Mouse (Mus musculus) neural tube, embryonic 14.5 days (tissue): ENCODE data around the gene Jup. TPM values are rescaled to one million over a fixed set of nuclear protein-coding genes. Genes with fewer than 3 reads are reported as not detected.

Experiments
- ATAC-seq: fragments of 200-750 bp; cut with Nextera tagmentation; 2 replicates; pipeline ENCODE4 v1.8.0; 2017; ENCODE audit warnings: low read depth, mild to moderate bottlenecking, moderate TSS enrichment, moderate library complexity
- H3K27ac ChIP-seq: fragments of 300-500 bp; sonication (generic); 2 replicates; pipeline ENCODE4 v1.5.1; 2014; ENCODE audit warnings: low read depth, mild to moderate bottlenecking, control low read depth, low read length, moderate library complexity, mixed read lengths
- H3K27me3 ChIP-seq: fragments of 300-500 bp; sonication (generic); 2 replicates; pipeline ENCODE4 v1.6.1; 2014; ENCODE audit warnings: low read length; ENCODE audit not compliant: control insufficient read depth, insufficient read depth
- H3K36me3 ChIP-seq: fragments of 300-500 bp; sonication (generic); 2 replicates; pipeline ENCODE4 v1.6.1; 2014; ENCODE audit warnings: low read length, mixed read lengths; ENCODE audit not compliant: control insufficient read depth, insufficient read depth
- H3K4me1 ChIP-seq: fragments of 300-500 bp; sonication (generic); 2 replicates; pipeline ENCODE4 v1.6.1; 2014; ENCODE audit warnings: low read length; ENCODE audit not compliant: control insufficient read depth, insufficient read depth
- H3K4me2 ChIP-seq: fragments of 300-500 bp; sonication (generic); 2 replicates; pipeline ENCODE4 v1.6.1; 2014; ENCODE audit warnings: mild to moderate bottlenecking, low read depth, low read length, control low read depth
- H3K4me3 ChIP-seq: fragments of 300-500 bp; sonication (generic); 2 replicates; pipeline ENCODE4 v1.5.1; 2014; ENCODE audit warnings: low read depth, low read length, control low read depth, mixed read lengths
- H3K9ac ChIP-seq: fragments of 300-500 bp; sonication (generic); replicated peaks from 2 replicates; pipeline ENCODE4 v1.6.1; 2014; ENCODE audit warnings: low read depth, mild to moderate bottlenecking, control low read depth, low read length, mixed read lengths
- H3K9me3 ChIP-seq: fragments of 300-500 bp; sonication (generic); 2 replicates; pipeline ENCODE4 v1.6.1; 2016; ENCODE audit warnings: low read length; ENCODE audit not compliant: control insufficient read depth
- WGBS: fragments of 180-500 bp; shearing (Covaris S2); extraction: QIAGEN DNeasy Blood & Tissue Kit; methylation state at CpG from one replicate; pipeline ENCODE4 v1.1.7; 2014; 5-methylcytosine and 5-hydroxymethylcytosine counted together
- polyA plus RNA-seq: library from polyadenylated mRNA; unstranded; fragments of >200 nt; fragmentation: Nextera tagmentation; extraction: Ambion mirVana; gene quantifications from 2 replicates; pipeline ENCODE4 v1.2.1, GENCODE M21; 2014

Jup gene
- polyA plus RNA-seq, 1 experiment from 2014 or later = 43.0 TPM

DNA sequence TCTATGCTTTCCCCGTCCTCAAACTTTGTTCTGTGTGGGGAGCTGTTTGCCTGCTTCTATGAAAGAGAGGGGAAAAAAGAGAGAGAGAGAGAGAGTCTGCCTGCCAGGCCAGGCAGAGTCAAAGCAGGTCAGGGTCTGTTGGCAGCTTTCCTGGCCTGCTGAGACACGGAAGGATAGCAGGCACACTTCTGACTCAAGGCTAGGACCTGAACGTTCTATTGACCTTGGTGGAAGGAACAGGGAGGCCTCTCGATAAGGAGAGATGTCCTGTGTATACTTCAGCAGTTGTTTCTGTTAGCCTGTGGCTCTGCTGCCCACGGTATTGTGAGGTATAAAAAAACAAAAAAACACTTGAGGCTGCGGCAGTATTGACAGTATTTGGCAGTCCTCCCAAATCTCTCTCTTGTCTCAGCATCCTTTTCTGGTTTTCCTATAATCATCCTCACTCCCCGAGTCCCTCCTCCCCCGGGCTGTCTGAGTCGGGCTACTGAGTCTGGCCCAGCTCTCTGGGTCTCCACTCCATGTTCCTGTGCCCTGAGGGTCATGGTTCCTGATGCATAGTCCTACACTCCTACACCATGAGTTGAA, 31.1 kb upstream of the Jup start:
- WGBS = 61% methylated on average over 9 of the region's 9 CpGs
- no peak for ATAC-seq

DNA sequence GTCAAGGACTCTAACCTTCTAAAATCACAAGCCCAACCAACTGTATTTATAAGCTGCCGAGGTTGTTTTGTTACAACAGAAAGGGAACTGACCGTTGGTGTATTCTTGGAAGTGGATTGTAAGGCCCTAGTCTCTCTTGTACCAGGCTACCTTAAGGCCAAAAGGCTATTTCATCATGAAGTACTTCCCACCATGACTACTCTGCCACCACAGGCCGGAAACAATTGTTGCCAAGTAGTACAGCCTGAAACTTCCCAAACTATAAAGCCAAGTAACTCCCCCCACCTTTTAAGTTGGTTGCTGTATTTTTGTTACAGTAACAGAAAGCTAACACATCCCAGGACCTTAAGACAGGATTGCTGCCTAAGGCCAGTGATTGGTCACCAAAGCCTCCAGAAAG, 29.3 kb upstream of the Jup start:
- H3K9ac ChIP-seq = no peak overlapping the region
- WGBS = 81% methylated on average over 3 of the region's 3 CpGs
- H3K4me3 ChIP-seq = no peak overlapping the region
- ATAC-seq = no peak
- no peak overlapping the region for H3K27ac ChIP-seq
- no peaks in the 10 kb centered on the region for H3K27me3 ChIP-seq
- H3K36me3 ChIP-seq = 0 out of 2 replicates have a peak, but pooled peaks cover 9% of the 10 kb centered on the region
- H3K4me2 ChIP-seq = no peak overlapping the region
- no peaks in the 10 kb centered on the region for H3K4me1 ChIP-seq
- H3K9me3 ChIP-seq = no peaks in the 10 kb centered on the region

More for the DNA sequence above, 31.1 kb upstream of the Jup start:
- Histone ChIP-seq H3K36me3 (peaks cover 14% of the 10 kb centered on the region; the same call in 1 of the 2 replicates), H3K9ac (no peak overlapping the region), H3K9me3 (no peaks in the 10 kb centered on the region), H3K27me3 (no peaks in the 10 kb centered on the region), H3K4me1 (no peaks in the 10 kb centered on the region), H3K27ac (no peak overlapping the region), H3K4me2 (no peak overlapping the region), H3K4me3 (no peak overlapping the region)

DNA sequence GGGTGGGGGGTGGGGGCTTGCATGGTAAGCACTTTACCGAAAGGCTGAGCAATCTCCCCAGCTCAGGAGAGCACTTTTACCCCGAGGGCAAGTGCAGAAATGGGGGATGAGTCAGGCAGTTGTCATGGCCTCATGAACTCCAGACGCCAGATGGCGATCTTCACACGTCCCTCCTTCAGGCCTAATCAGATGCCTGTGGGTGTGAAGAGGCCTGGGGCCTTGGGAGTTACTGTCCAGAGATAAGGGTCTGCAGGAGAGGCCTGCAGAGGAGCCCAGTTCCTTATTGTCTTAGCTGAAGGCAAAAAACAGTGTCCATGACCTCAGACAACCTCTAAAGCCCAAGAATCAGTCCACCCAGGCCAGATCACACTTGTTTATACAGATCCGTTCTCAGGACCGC, 28.3 kb upstream of the Jup start:
- Histone ChIP-seq H3K9me3 (no peaks in the 10 kb centered on the region), H3K9ac (no peak overlapping the region), H3K4me1 (no peaks in the 10 kb centered on the region), H3K4me2 (no peak overlapping the region), H3K4me3 (no peak overlapping the region), H3K27ac (no peak overlapping the region), H3K27me3 (no peaks in the 10 kb centered on the region), H3K36me3 (0 out of 2 replicates have a peak, but pooled peaks cover 6% of the 10 kb centered on the region)
- 33% methylated on average over 7 of the region's 7 CpGs for WGBS
- ATAC-seq = no peak

DNA sequence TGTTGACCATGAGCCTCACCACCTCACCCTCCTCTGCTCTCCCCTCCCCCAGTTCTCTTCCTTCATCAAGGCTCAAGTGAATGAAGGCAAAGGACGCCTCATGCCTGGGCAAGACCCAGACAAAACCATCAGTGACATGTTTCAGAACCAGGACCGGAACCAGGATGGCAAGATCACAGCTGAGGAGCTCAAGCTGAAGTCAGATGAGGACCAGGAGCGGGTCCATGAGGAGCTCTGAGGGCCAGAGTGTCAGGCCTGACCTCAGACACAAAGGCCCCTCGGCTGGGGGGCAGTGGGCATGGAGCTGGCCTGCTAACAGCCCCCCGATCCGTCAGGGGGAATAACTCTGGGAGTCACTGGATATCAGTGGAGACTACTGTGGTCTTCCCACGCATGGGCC, 26.3 kb upstream of the Jup start:
- no peak overlapping the region for H3K9ac ChIP-seq
- 85% methylated on average over 7 of the region's 7 CpGs for WGBS

DNA sequence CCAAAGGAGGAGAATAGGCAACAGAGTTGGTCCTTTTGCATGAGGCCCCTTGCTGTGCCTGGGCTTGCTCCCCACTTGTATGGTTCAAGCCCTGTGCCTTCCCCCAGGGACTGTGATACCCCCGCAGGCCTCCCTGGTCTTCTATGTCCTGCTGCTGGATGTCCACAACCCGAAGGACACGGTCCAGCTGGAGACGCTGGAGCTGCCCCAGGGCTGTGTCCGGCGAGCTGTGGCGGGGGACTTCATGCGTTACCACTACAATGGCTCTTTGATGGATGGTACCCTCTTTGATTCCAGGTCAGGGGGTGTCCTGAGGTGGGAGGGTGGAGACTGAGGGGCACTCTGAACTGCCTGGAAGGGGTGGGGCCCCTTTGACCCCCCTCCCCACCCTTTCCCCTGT, 24.0 kb upstream of the Jup start:
- Histone ChIP-seq H3K27me3 (no peaks in the 10 kb centered on the region), H3K4me3 (no peak overlapping the region), H3K9ac (no peak overlapping the region), H3K4me1 (no peaks in the 10 kb centered on the region), H3K4me2 (no peak overlapping the region), H3K27ac (no peak overlapping the region), H3K9me3 (no peaks in the 10 kb centered on the region), H3K36me3 (no peaks in the 10 kb centered on the region)
- 55% methylated on average over 8 of the region's 8 CpGs for WGBS
- no peak for ATAC-seq

More for the DNA sequence above, 26.3 kb upstream of the Jup start:
- no peak overlapping the region for H3K27ac ChIP-seq
- no peak overlapping the region for H3K4me3 ChIP-seq
- H3K4me1 ChIP-seq = no peaks in the 10 kb centered on the region
- no peak overlapping the region for H3K4me2 ChIP-seq
- no peak for ATAC-seq
- no peaks in the 10 kb centered on the region for H3K9me3 ChIP-seq
- H3K27me3 ChIP-seq = no peaks in the 10 kb centered on the region
- H3K36me3 ChIP-seq = no peaks in the 10 kb centered on the region

DNA sequence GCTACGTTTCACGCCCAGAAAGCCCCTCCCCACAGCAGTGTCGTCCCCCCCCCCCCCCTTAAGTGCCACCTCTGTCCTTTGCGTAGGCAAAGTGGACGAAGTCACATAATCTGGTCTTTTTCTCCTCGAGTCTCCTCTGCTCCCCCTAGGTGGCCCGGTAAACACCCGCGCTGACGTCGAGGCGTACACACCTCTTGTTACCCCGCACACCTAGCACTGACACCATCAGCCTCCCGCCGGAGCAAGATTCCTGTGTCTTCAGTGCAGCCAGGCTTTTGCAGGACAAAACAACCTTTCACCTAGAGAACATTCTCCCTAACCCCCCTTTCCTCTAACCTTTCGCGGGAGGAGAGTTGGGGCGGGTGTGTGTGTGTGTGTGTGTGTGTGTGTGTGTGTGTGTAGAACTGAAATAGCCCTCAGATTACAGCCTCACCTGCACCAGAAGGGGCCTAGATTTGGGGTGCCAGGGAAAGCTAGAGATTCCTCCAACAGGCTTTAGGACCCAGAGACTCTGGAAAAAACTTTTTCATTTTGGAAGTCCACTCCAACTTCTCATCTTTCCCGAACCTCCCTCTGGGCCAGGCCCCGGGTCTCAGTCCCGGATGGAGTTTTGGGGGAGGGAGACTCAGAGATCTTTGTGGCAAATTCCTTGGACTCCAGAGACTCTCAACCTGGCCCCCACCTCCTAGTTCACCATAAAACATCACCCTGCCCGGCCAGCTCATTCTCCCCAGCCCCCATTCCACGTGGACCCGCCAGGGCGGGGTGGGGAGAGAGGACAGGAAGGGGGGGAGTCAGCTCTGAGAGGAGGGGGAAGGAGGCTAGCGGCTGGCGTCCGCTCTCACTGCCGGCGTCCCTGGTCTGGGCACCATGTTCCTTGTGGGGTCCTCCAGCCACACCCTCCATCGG, 17.6 kb upstream of the Jup start, which contains the start of gene Fkbp10:
Gene Fkbp10, plus strand, starts transcription at position 784 of the 909 bp plus-strand sequence.
- Histone ChIP-seq H3K4me2 (peak within 1 kb of the TSS; percentile 61), H3K27me3 (peaks cover 8% of the 10 kb centered on the region; the same call in 1 of the 2 replicates), H3K27ac (0 out of 2 replicates have a peak within 1 kb of the TSS, but pooled peaks have one; percentile 48), H3K9ac (peak within 1 kb of the TSS; percentile 68), H3K9me3 (no peaks in the 10 kb centered on the region), H3K36me3 (no peaks in the 10 kb centered on the region), H3K4me1 (no peaks in the 10 kb centered on the region; the same call in 1 of the 2 replicates), H3K4me3 (peak within 1 kb of the TSS; percentile 60)
- no peak; the same call in 1 of the 2 replicates for ATAC-seq
- WGBS = under 1% methylated on average over 25 of the region's 31 CpGs

DNA sequence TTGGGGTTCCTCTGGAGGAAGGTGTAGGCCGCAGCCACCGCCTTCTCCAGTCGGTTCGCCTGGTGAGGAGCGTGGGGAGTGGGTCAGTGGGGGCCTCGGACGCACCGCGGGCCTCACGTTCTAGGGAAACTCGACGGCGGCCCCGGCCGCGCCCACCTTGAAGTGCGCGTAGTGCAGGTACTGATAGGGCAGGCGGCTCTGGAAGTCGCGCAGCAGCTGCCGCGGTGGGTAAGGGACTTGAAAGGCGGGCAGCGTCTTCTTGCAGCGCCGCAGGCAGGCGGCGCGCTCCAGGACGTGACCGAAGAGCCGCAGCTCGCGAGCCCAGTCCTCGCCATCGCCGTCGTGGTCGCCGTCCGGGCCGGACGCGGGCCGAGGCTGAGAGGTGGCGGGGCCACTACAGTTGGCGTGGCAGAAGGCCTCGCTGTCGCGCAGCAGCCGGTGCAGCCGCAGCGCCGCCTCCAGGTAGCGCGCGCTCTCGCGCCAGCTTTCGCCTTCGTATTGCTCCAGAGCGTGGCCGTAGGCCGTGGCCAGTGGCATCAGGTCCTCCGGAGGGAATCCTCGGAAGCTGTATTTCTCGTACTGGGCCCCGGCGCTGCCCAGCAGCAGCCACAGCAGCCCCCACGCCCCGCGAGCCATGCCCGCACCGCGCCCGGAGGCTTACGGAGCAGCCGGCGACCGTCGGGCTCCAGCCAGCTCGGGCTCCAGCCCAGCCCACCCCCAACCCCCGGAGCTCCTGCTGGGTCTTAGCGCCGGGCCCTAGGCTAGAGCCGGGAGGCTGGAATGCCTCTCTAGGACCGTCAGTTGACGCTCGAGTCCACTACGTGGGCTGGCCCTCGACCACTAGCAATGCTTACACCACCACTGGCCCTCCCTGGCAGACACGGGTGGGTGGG, 16.7 kb upstream of the Jup start, which contains the start of gene P3h4:
Gene P3h4, minus strand, starts transcription at position 816 of the 893 bp plus-strand sequence.
- H3K27me3 ChIP-seq = peaks cover 8% of the 10 kb centered on the region; the same call in 1 of the 2 replicates
- 2% methylated on average over 71 of the region's 93 CpGs for WGBS
- peak within 1 kb of the TSS; percentile 60 for H3K4me3 ChIP-seq
- H3K9me3 ChIP-seq = no peaks in the 10 kb centered on the region
- no peaks in the 10 kb centered on the region for H3K36me3 ChIP-seq
- ATAC-seq = peak; percentile 91
- H3K4me2 ChIP-seq = peak within 1 kb of the TSS; percentile 61
- H3K4me1 ChIP-seq = no peaks in the 10 kb centered on the region; the same call in 1 of the 2 replicates
- H3K9ac ChIP-seq = peak within 1 kb of the TSS; percentile 68
- peak within 1 kb of the TSS; percentile 48 for H3K27ac ChIP-seq

DNA sequence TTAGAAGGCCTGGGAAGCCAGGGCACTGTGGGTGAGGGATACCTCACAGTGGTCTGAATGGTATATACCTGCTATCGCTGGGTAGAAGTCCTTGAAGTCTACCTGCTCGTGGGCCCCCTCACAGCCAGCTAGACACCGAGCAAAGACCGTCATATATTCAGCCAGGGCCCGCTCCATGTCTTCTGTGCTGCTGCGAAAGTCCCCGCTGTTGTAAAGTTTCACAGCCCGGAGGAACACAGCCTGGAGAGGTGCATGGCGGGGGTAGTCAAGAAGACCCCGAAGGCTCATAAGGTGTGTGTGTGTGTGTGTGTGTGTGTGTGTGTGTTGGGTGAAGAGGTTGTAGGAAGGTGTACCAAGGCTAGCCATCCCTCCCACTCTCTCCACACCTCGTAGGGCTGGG, 16.0 kb upstream of the Jup start:
- Histone ChIP-seq H3K4me3 (peak overlapping the region; percentile 60), H3K4me1 (no peaks in the 10 kb centered on the region; the same call in 1 of the 2 replicates), H3K36me3 (no peaks in the 10 kb centered on the region), H3K9me3 (no peaks in the 10 kb centered on the region), H3K9ac (peak overlapping the region; percentile 68), H3K27ac (no peak overlapping the region), H3K4me2 (peak overlapping the region; percentile 61), H3K27me3 (peaks cover 8% of the 10 kb centered on the region; the same call in 1 of the 2 replicates)
- WGBS = 80% methylated on average over 11 of the region's 11 CpGs
- no peak for ATAC-seq
